Mouse (Mus musculus): Measurements from ENCODE around the gene Cyp27a1. TPM values are rescaled to one million over a fixed set of nuclear protein-coding genes. Genes with fewer than 3 reads are reported as not detected.

The Cyp27a1 gene
- polyA plus RNA-seq, 1 experiment from 2014 or later = 30.0 TPM

- peak overlapping the region; percentile 81 for H3K9ac ChIP-seq (replicated peaks)
- peaks cover 3% of the 10 kb centered on the region; the same call in 1 of the 2 replicates for H3K4me1 ChIP-seq (ENCODE audit: insufficient read depth)
- peak overlapping the region; percentile 94 for H3K27ac ChIP-seq (ENCODE audit: low read depth)
- peak overlapping the region; percentile 60 for H3K4me3 ChIP-seq (ENCODE audit: low read depth, low read length)
- TF ChIP-seq CTCF (IDR thresholded peaks at IDR 0.05; ENCODE audit: low read depth) = no peak
- no peak for TF ChIP-seq EP300 (IDR thresholded peaks at IDR 0.05; ENCODE audit: low read depth)
- peak overlapping the region; percentile 85 for H3K4me2 ChIP-seq (ENCODE audit: low read depth, low read length)
- no peaks in the 10 kb centered on the region for H3K27me3 ChIP-seq (ENCODE audit: insufficient read depth, low read length)
- 24% methylated on average over 12 of the region's 12 CpGs for WGBS (ENCODE audit: insufficient replicate concordance)
- peak; percentile 29 for ATAC-seq
- H3K9me3 ChIP-seq (ENCODE audit: low read length) = no peaks in the 10 kb centered on the region
- DNase-seq = no peak
- H3K36me3 ChIP-seq (replicated peaks; ENCODE audit: insufficient read depth, low read length) = no peaks in the 10 kb centered on the region
Observed at GRCm38 (mm10) chr1:74713859-74714730, 721 bp downstream of the Cyp27a1 start.

- Histone ChIP-seq H3K9ac (replicated peaks) (no peak overlapping the region), H3K4me1 (ENCODE audit: insufficient read depth) (peaks cover 3% of the 10 kb centered on the region; the same call in 1 of the 2 replicates), H3K4me3 (ENCODE audit: low read depth, low read length) (peak overlapping the region; percentile 60), H3K4me2 (ENCODE audit: low read depth, low read length) (peak overlapping the region; percentile 85), H3K27ac (ENCODE audit: low read depth) (no peak overlapping the region), H3K36me3 (replicated peaks; ENCODE audit: insufficient read depth, low read length) (no peaks in the 10 kb centered on the region), H3K27me3 (ENCODE audit: insufficient read depth, low read length) (no peaks in the 10 kb centered on the region), H3K9me3 (ENCODE audit: low read length) (no peaks in the 10 kb centered on the region)
- DNase-seq (no peak), ATAC-seq (no peak)
- no peak for TF ChIP-seq CTCF (IDR thresholded peaks at IDR 0.05; ENCODE audit: low read depth)
- no peak for TF ChIP-seq EP300 (IDR thresholded peaks at IDR 0.05; ENCODE audit: low read depth)
- WGBS (ENCODE audit: insufficient replicate concordance) = 20% methylated on average over 2 of the region's 2 CpGs
Observed at GRCm38 (mm10) chr1:74714967-74715366, 1.6 kb downstream of the Cyp27a1 start.

- Histone ChIP-seq H3K27me3 (ENCODE audit: insufficient read depth, low read length) (no peaks in the 10 kb centered on the region), H3K27ac (ENCODE audit: low read depth) (no peak overlapping the region), H3K36me3 (replicated peaks; ENCODE audit: insufficient read depth, low read length) (no peaks in the 10 kb centered on the region), H3K9ac (replicated peaks) (no peak overlapping the region), H3K4me1 (ENCODE audit: insufficient read depth) (peaks cover 3% of the 10 kb centered on the region; the same call in 1 of the 2 replicates), H3K4me3 (ENCODE audit: low read depth, low read length) (peak overlapping the region; percentile 60; the same call in 1 of the 2 replicates), H3K4me2 (ENCODE audit: low read depth, low read length) (peak overlapping the region; percentile 85), H3K9me3 (ENCODE audit: low read length) (no peaks in the 10 kb centered on the region)
- no peak for ATAC-seq
- no peak for DNase-seq
- WGBS (ENCODE audit: insufficient replicate concordance) = 33% methylated on average over 5 of the region's 5 CpGs
- TF ChIP-seq CTCF (IDR thresholded peaks at IDR 0.05; ENCODE audit: low read depth) (no peak), EP300 (IDR thresholded peaks at IDR 0.05; ENCODE audit: low read depth) (no peak)
Observed at GRCm38 (mm10) chr1:74715468-74715867, 2.1 kb downstream of the Cyp27a1 start.

- Histone ChIP-seq H3K27me3 (ENCODE audit: insufficient read depth, low read length) (no peaks in the 10 kb centered on the region), H3K4me1 (ENCODE audit: insufficient read depth) (peaks cover 6% of the 10 kb centered on the region), H3K4me2 (ENCODE audit: low read depth, low read length) (peak overlapping the region; percentile 85), H3K4me3 (ENCODE audit: low read depth, low read length) (peak overlapping the region; percentile 60; the same call in 1 of the 2 replicates), H3K36me3 (replicated peaks; ENCODE audit: insufficient read depth, low read length) (no peaks in the 10 kb centered on the region), H3K9me3 (ENCODE audit: low read length) (no peaks in the 10 kb centered on the region), H3K27ac (ENCODE audit: low read depth) (no peak overlapping the region), H3K9ac (replicated peaks) (no peak overlapping the region)
- ATAC-seq = no peak
- no peak for TF ChIP-seq EP300 (IDR thresholded peaks at IDR 0.05; ENCODE audit: low read depth)
- no peak for TF ChIP-seq CTCF (IDR thresholded peaks at IDR 0.05; ENCODE audit: low read depth)
- no peak for DNase-seq
- 84% methylated on average over 6 of the region's 6 CpGs for WGBS (ENCODE audit: insufficient replicate concordance)
Observed at GRCm38 (mm10) chr1:74715886-74716285, 2.5 kb downstream of the Cyp27a1 start.

GRCm38 (mm10) chr1:74718113-74718512, 4.7 kb downstream of the Cyp27a1 start:
- H3K36me3 ChIP-seq (replicated peaks; ENCODE audit: insufficient read depth, low read length) = no peaks in the 10 kb centered on the region
- peaks cover 13% of the 10 kb centered on the region for H3K4me1 ChIP-seq (ENCODE audit: insufficient read depth)
- 84% methylated on average over 8 of the region's 8 CpGs for WGBS (ENCODE audit: insufficient replicate concordance)
- H3K4me2 ChIP-seq (ENCODE audit: low read depth, low read length) = no peak overlapping the region
- no peak for TF ChIP-seq CTCF (IDR thresholded peaks at IDR 0.05; ENCODE audit: low read depth)
- TF ChIP-seq EP300 (IDR thresholded peaks at IDR 0.05; ENCODE audit: low read depth) = no peak
- no peak overlapping the region for H3K9ac ChIP-seq (replicated peaks)
- H3K4me3 ChIP-seq (ENCODE audit: low read depth, low read length) = no peak overlapping the region
- ATAC-seq = no peak
- DNase-seq = no peak
- no peaks in the 10 kb centered on the region for H3K27me3 ChIP-seq (ENCODE audit: insufficient read depth, low read length)
- no peak overlapping the region for H3K27ac ChIP-seq (ENCODE audit: low read depth)
- no peaks in the 10 kb centered on the region for H3K9me3 ChIP-seq (ENCODE audit: low read length)

- TF ChIP-seq EP300 (IDR thresholded peaks at IDR 0.05; ENCODE audit: low read depth) (no peak), CTCF (IDR thresholded peaks at IDR 0.05; ENCODE audit: low read depth) (no peak)
- Histone ChIP-seq H3K36me3 (replicated peaks; ENCODE audit: insufficient read depth, low read length) (no peaks in the 10 kb centered on the region), H3K27me3 (ENCODE audit: insufficient read depth, low read length) (no peaks in the 10 kb centered on the region), H3K9ac (replicated peaks) (no peak overlapping the region), H3K4me1 (ENCODE audit: insufficient read depth) (peaks cover 12% of the 10 kb centered on the region; the same call in 1 of the 2 replicates), H3K9me3 (ENCODE audit: low read length) (no peaks in the 10 kb centered on the region), H3K27ac (ENCODE audit: low read depth) (no peak overlapping the region), H3K4me3 (ENCODE audit: low read depth, low read length) (no peak overlapping the region), H3K4me2 (ENCODE audit: low read depth, low read length) (no peak overlapping the region)
- 60% methylated on average over 3 of the region's 3 CpGs for WGBS (ENCODE audit: insufficient replicate concordance)
- DNase-seq = no peak
- ATAC-seq = no peak
Observed at GRCm38 (mm10) chr1:74719281-74719680, 5.9 kb downstream of the Cyp27a1 start.
